Mouse (Mus musculus): ENCODE results near the gene Alg12.
"Not testable (repeated sequence)": the region's sequence is repeated elsewhere in the genome, so short reads cannot be mapped to it uniquely, and the experiment has no call there.

Alg12 gene

GRCm38 (mm10) chr15:88792140-88792850, 26.8 kb downstream of the Alg12 start:
- no peak for DNase-seq (ENCODE audit: extremely low spot score)

GRCm38 (mm10) chr15:88774630-88775029, 44.5 kb downstream of the Alg12 start:
- DNase-seq (ENCODE audit: extremely low spot score): not testable (repeated sequence)

GRCm38 (mm10) chr15:88768537-88768936, 50.6 kb downstream of the Alg12 start:
- DNase-seq (ENCODE audit: extremely low spot score): no peak

GRCm38 (mm10) chr15:88766139-88766538, 53.0 kb downstream of the Alg12 start:
- DNase-seq (ENCODE audit: extremely low spot score): not testable (repeated sequence)

GRCm38 (mm10) chr15:88761551-88761950, 57.6 kb downstream of the Alg12 start:
- no peak for DNase-seq (ENCODE audit: extremely low spot score)

- DNase-seq (ENCODE audit: extremely low spot score): no peak
These were observed 61.1 kb downstream of the Alg12 start for GRCm38 (mm10) chr15:88758061-88758460.

GRCm38 (mm10) chr15:88755761-88756160, 63.4 kb downstream of the Alg12 start:
- no peak for DNase-seq (ENCODE audit: extremely low spot score)
